Mouse (Mus musculus): ENCODE results near the gene Tango6. TPM values are rescaled to one million over a fixed set of nuclear protein-coding genes. Genes with fewer than 3 reads are reported as not detected.
"Not testable (repeated sequence)": the region's sequence is repeated elsewhere in the genome, so short reads cannot be mapped to it uniquely, and the experiment has no call there.

The Tango6 gene
- polyA plus RNA-seq, 1 experiment: 7.3 TPM

- Histone ChIP-seq H3K36me3 (ENCODE audit: control insufficient read depth, insufficient read depth) (no peaks in the 10 kb centered on the region), H3K79me3 (ENCODE audit: low read depth) (no peaks in the 10 kb centered on the region), H3K79me2 (ENCODE audit: control insufficient read depth, insufficient read depth) (no peaks in the 10 kb centered on the region), H3K4me3 (ENCODE audit: insufficient read depth, poor library complexity, severe bottlenecking) (no peak overlapping the region), H3K27me3 (ENCODE audit: control insufficient read depth, insufficient read depth, insufficient read length) (no peaks in the 10 kb centered on the region), H3ac (ENCODE audit: control insufficient read depth, insufficient read length, low read depth) (no peak overlapping the region)
- no peak for TF ChIP-seq MYOG (IDR thresholded peaks at IDR 0.05; ENCODE audit: control insufficient read depth, extremely low read depth, insufficient read length)
- no peak for TF ChIP-seq MYOD1 (IDR thresholded peaks at IDR 0.05; ENCODE audit: control insufficient read depth, insufficient read length, low read depth)
- no peak for TF ChIP-seq CTCF (IDR thresholded peaks at IDR 0.05; ENCODE audit: control insufficient read depth, insufficient read depth, insufficient read length)
- no peak for TF ChIP-seq FOSL1 (IDR thresholded peaks at IDR 0.05; ENCODE audit: insufficient read depth, low read length, poor library complexity, severe bottlenecking)
- TF ChIP-seq CEBPB (IDR thresholded peaks at IDR 0.05; ENCODE audit: low read depth): no peak
- TF ChIP-seq MAX (IDR thresholded peaks at IDR 0.05): no peak
- no peak for TF ChIP-seq USF1 (IDR thresholded peaks at IDR 0.05; ENCODE audit: low read depth)
Measured at GRCm38 (mm10) chr8:106799821-106800220, 117.0 kb downstream of the Tango6 start.

DNA sequence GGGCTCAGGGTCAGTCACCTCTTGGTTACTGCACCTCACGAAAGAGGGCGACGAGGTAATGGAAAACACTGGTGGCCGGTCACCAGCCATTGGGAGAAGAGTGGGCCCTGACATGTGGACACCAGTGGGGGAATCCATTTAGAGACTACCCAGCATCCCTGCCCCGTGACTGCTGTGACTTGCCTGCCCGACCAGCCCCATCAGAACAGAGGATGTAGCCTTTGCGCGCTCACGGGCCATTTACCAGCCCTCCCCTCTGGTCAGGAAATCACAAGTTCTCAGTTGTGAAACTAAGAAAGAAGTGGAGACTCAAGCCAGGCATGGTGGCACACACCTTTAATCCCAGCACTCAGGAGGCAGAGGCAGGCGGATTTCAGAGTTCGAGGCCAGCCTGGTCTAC, 118.4 kb downstream of the Tango6 start:
- H3K4me3 ChIP-seq (ENCODE audit: insufficient read depth, poor library complexity, severe bottlenecking): no peak overlapping the region
- no peaks in the 10 kb centered on the region for H3K36me3 ChIP-seq (ENCODE audit: control insufficient read depth, insufficient read depth)
- no peak overlapping the region for H3ac ChIP-seq (ENCODE audit: control insufficient read depth, insufficient read length, low read depth)
- no peaks in the 10 kb centered on the region for H3K79me3 ChIP-seq (ENCODE audit: low read depth)
- H3K27me3 ChIP-seq (ENCODE audit: control insufficient read depth, insufficient read depth, insufficient read length): no peaks in the 10 kb centered on the region
- H3K79me2 ChIP-seq (ENCODE audit: control insufficient read depth, insufficient read depth): no peaks in the 10 kb centered on the region
- no peak for TF ChIP-seq USF1 (IDR thresholded peaks at IDR 0.05; ENCODE audit: low read depth)
- TF ChIP-seq MYOD1 (IDR thresholded peaks at IDR 0.05; ENCODE audit: control insufficient read depth, insufficient read length, low read depth): no peak
- TF ChIP-seq MAX (IDR thresholded peaks at IDR 0.05): no peak
- TF ChIP-seq CTCF (IDR thresholded peaks at IDR 0.05; ENCODE audit: control insufficient read depth, insufficient read depth, insufficient read length): no peak
- TF ChIP-seq CEBPB (IDR thresholded peaks at IDR 0.05; ENCODE audit: low read depth): no peak

GRCm38 (mm10) chr8:106802384-106803137, 119.7 kb downstream of the Tango6 start:
- H3K27me3 ChIP-seq (ENCODE audit: control insufficient read depth, insufficient read depth, insufficient read length); H3K79me3 ChIP-seq (ENCODE audit: low read depth); H3K36me3 ChIP-seq (ENCODE audit: control insufficient read depth, insufficient read depth); H3K79me2 ChIP-seq (ENCODE audit: control insufficient read depth, insufficient read depth); H3ac ChIP-seq (ENCODE audit: control insufficient read depth, insufficient read length, low read depth); H3K4me3 ChIP-seq (ENCODE audit: insufficient read depth, poor library complexity, severe bottlenecking): not testable (repeated sequence)

DNA sequence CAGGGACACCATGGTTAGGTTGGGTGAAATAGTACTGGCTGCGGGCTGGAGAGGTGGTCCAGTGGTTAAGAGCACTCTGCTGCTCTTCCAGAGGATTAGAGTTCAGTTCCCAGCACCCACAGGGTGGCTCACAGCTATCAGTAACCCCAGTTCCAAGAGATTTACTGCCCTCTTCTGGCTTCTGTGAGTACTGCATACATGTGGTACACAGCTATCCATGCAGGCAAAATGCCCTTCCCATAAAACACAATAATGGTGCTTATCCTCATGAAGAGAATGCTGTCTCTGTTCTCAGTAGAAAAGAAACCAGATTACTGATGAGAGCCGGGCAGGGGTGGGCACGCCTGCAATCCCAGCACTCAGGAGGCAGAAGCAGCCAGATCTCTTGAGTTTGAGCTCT, 123.0 kb downstream of the Tango6 start:
- no peak overlapping the region for H3K4me3 ChIP-seq (ENCODE audit: insufficient read depth, poor library complexity, severe bottlenecking)
- TF ChIP-seq USF1 (IDR thresholded peaks at IDR 0.05; ENCODE audit: low read depth): no peak
- TF ChIP-seq MYOG (IDR thresholded peaks at IDR 0.05; ENCODE audit: control insufficient read depth, extremely low read depth, insufficient read length): no peak
- TF ChIP-seq MYOD1 (IDR thresholded peaks at IDR 0.05; ENCODE audit: control insufficient read depth, insufficient read length, low read depth): no peak
- TF ChIP-seq FOSL1 (IDR thresholded peaks at IDR 0.05; ENCODE audit: insufficient read depth, low read length, poor library complexity, severe bottlenecking): no peak
- no peak for TF ChIP-seq MAX (IDR thresholded peaks at IDR 0.05)

GRCm38 (mm10) chr8:106807461-106807860, 124.6 kb downstream of the Tango6 start:
- H3K79me2 ChIP-seq (ENCODE audit: control insufficient read depth, insufficient read depth): no peaks in the 10 kb centered on the region
- H3ac ChIP-seq (ENCODE audit: control insufficient read depth, insufficient read length, low read depth): no peak overlapping the region
- no peaks in the 10 kb centered on the region for H3K36me3 ChIP-seq (ENCODE audit: control insufficient read depth, insufficient read depth)
- TF ChIP-seq MYOD1 (IDR thresholded peaks at IDR 0.05; ENCODE audit: control insufficient read depth, insufficient read length, low read depth) (no peak), MAX (IDR thresholded peaks at IDR 0.05) (no peak), CTCF (IDR thresholded peaks at IDR 0.05; ENCODE audit: control insufficient read depth, insufficient read depth, insufficient read length) (no peak), USF1 (IDR thresholded peaks at IDR 0.05; ENCODE audit: low read depth) (no peak), CEBPB (IDR thresholded peaks at IDR 0.05; ENCODE audit: low read depth) (no peak), FOSL1 (IDR thresholded peaks at IDR 0.05; ENCODE audit: insufficient read depth, low read length, poor library complexity, severe bottlenecking) (no peak), MYOG (IDR thresholded peaks at IDR 0.05; ENCODE audit: control insufficient read depth, extremely low read depth, insufficient read length) (no peak)
- H3K27me3 ChIP-seq (ENCODE audit: control insufficient read depth, insufficient read depth, insufficient read length): no peaks in the 10 kb centered on the region
- H3K4me3 ChIP-seq (ENCODE audit: insufficient read depth, poor library complexity, severe bottlenecking): no peak overlapping the region
- no peaks in the 10 kb centered on the region for H3K79me3 ChIP-seq (ENCODE audit: low read depth)

More for the DNA sequence above, 123.0 kb downstream of the Tango6 start:
- Histone ChIP-seq H3K79me2 (ENCODE audit: control insufficient read depth, insufficient read depth) (no peaks in the 10 kb centered on the region), H3K36me3 (ENCODE audit: control insufficient read depth, insufficient read depth) (no peaks in the 10 kb centered on the region), H3K27me3 (ENCODE audit: control insufficient read depth, insufficient read depth, insufficient read length) (no peaks in the 10 kb centered on the region), H3ac (ENCODE audit: control insufficient read depth, insufficient read length, low read depth) (no peak overlapping the region), H3K79me3 (ENCODE audit: low read depth) (no peaks in the 10 kb centered on the region)

DNA sequence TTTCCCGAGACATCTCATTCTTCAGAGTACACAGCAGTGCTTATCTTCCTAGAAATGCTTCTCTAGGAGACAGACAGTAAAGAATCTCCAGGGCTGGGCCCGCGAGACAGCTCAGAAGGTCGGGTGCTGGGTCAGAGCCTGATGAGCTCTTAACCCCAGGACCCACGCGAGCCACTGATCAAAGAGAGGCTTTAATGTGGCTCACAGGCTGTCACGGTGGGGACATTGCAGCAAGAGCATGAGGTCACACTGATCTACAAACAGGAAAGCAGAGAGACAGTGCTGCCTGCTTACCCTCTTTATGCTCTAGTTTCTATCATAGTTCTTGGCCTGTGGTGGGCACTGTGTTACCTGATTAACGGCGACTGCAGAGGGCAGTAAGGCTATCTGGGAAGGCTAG, 126.9 kb downstream of the Tango6 start:
- Histone ChIP-seq H3K27me3 (ENCODE audit: control insufficient read depth, insufficient read depth, insufficient read length) (no peaks in the 10 kb centered on the region), H3K79me3 (ENCODE audit: low read depth) (no peaks in the 10 kb centered on the region), H3ac (ENCODE audit: control insufficient read depth, insufficient read length, low read depth) (no peak overlapping the region), H3K4me3 (ENCODE audit: insufficient read depth, poor library complexity, severe bottlenecking) (no peak overlapping the region), H3K36me3 (ENCODE audit: control insufficient read depth, insufficient read depth) (no peaks in the 10 kb centered on the region), H3K79me2 (ENCODE audit: control insufficient read depth, insufficient read depth) (no peaks in the 10 kb centered on the region)
- TF ChIP-seq MYOD1 (IDR thresholded peaks at IDR 0.05; ENCODE audit: control insufficient read depth, insufficient read length, low read depth) (no peak), CEBPB (IDR thresholded peaks at IDR 0.05; ENCODE audit: low read depth) (no peak), FOSL1 (IDR thresholded peaks at IDR 0.05; ENCODE audit: insufficient read depth, low read length, poor library complexity, severe bottlenecking) (no peak), USF1 (IDR thresholded peaks at IDR 0.05; ENCODE audit: low read depth) (no peak), MAX (IDR thresholded peaks at IDR 0.05) (no peak), CTCF (IDR thresholded peaks at IDR 0.05; ENCODE audit: control insufficient read depth, insufficient read depth, insufficient read length) (no peak), MYOG (IDR thresholded peaks at IDR 0.05; ENCODE audit: control insufficient read depth, extremely low read depth, insufficient read length) (no peak)

Measured in C2C12 (cell line).